In genomic region chr8:72901591-72901990, GRCm38 (mm10) we compare ENCODE assay signal across 22 mouse cellular contexts.
A peak's percentile ranks its signal among the peaks of the same experiment; 100 is the strongest.
DNase-seq lines count a peak whose midpoint lies in the region; ATAC-seq and TF ChIP-seq lines count a peak whose summit lies in the region.
"Had no signal": no experiment of that assay in that cellular context is flagged by ENCODE, and none has a peak within 500 bp of the region (broad histone marks: within the 10 kb centered on the region; RNA-seq: fewer than 3 reads in every experiment).

No protein-coding gene starts in this region.

- in situ Hi-C loops in ES-E14 (cut with MboI; ENCODE audit: low sequenced_read_pairs in 2 of 2, unreplicated experiment in 2 of 2): no loop called here

- no peaks in the 10 kb centered on the region for H3K9me3 ChIP-seq in midbrain, embryonic 14.5 days (ENCODE audit: control insufficient read depth, low read length)
- no peaks in the 10 kb centered on the region for H3K9me3 ChIP-seq in midbrain, embryonic 16.5 days (replicated peaks; ENCODE audit: control insufficient read depth, low read length, poor library complexity, severe bottlenecking)
- no peaks in the 10 kb centered on the region for H3K9me3 ChIP-seq in ES-E14 (ENCODE audit: control insufficient read depth, insufficient read depth, low read depth, low read length)
- H3K9me3 ChIP-seq: embryonic facial prominence, embryonic 10.5 days; embryonic facial prominence, embryonic 12.5 days; forebrain, embryonic 10.5 days; forebrain, embryonic 12.5 days had no signal

- H3K4me3 ChIP-seq in midbrain, embryonic 14.5 days (replicated peaks; ENCODE audit: low read depth, low read length): no peak overlapping the region
- H3K4me3 ChIP-seq in midbrain, embryonic 16.5 days (ENCODE audit: low read depth, low read length): no peak overlapping the region
- no peak overlapping the region for H3K4me3 ChIP-seq in ES-E14 (ENCODE audit: insufficient read depth in 1 of 2, low read depth in 1 of 2, low read length in 2 of 2, poor library complexity in 1 of 2, severe bottlenecking in 1 of 2)
- H3K4me3 ChIP-seq in layer of hippocampus, adult 2 months: no peak overlapping the region
- H3K4me3 ChIP-seq: embryonic facial prominence, embryonic 10.5 days; embryonic facial prominence, embryonic 12.5 days; forebrain, embryonic 10.5 days; forebrain, embryonic 12.5 days had no signal

- DNase-seq in midbrain, embryonic 14.5 days: peak; percentile 8
- DNase-seq in ES-E14 (ENCODE audit: low read depth, low spot score): no peak
- peak; percentile 96 for DNase-seq in fat pad, adult 2 months (ENCODE audit: extremely low read depth, low read depth, low spot score)
- DNase-seq in lung, postnatal 4 days: no peak
- DNase-seq in layer of hippocampus, adult 2 months (ENCODE audit: low spot score in 2 of 2): no peak
- DNase-seq: adrenal gland, adult 2 months; adrenal gland, postnatal 10 days; adrenal gland, postnatal 25 days; B cell, adult 2 months; cerebellum, adult 11-12 months; cerebellum, adult 2 months; cerebellum, adult 9-10 months; cerebellum, postnatal 10 days; cerebellum, postnatal 25 days had no signal

- H3K4me1 ChIP-seq in midbrain, embryonic 14.5 days (ENCODE audit: control insufficient read depth, insufficient read depth, low read length): no peaks in the 10 kb centered on the region
- no peaks in the 10 kb centered on the region for H3K4me1 ChIP-seq in midbrain, embryonic 16.5 days (ENCODE audit: control insufficient read depth, insufficient read depth, low read length)
- no peaks in the 10 kb centered on the region for H3K4me1 ChIP-seq in ES-E14 (ENCODE audit: control insufficient read depth in 2 of 2, insufficient read depth in 2 of 2, low read length in 2 of 2, poor library complexity in 1 of 2)
- H3K4me1 ChIP-seq: embryonic facial prominence, embryonic 10.5 days; embryonic facial prominence, embryonic 12.5 days; forebrain, embryonic 10.5 days; forebrain, embryonic 12.5 days had no signal

- H3K27ac ChIP-seq in midbrain, embryonic 14.5 days (replicated peaks; ENCODE audit: low read depth, low read length): no peak overlapping the region
- H3K27ac ChIP-seq in midbrain, embryonic 16.5 days (ENCODE audit: low read length): no peak overlapping the region
- no peak overlapping the region for H3K27ac ChIP-seq in ES-E14 (ENCODE audit: insufficient read depth, low read depth, low read length, poor library complexity, severe bottlenecking)
- no peak overlapping the region for H3K27ac ChIP-seq in layer of hippocampus, adult 2 months
- H3K27ac ChIP-seq: embryonic facial prominence, embryonic 10.5 days; embryonic facial prominence, embryonic 12.5 days; forebrain, embryonic 10.5 days; forebrain, embryonic 12.5 days had no signal

- H3K36me3 ChIP-seq in midbrain, embryonic 14.5 days (ENCODE audit: control insufficient read depth, insufficient read depth, low read length): no peaks in the 10 kb centered on the region
- no peaks in the 10 kb centered on the region for H3K36me3 ChIP-seq in midbrain, embryonic 16.5 days (ENCODE audit: control insufficient read depth, insufficient read depth, low read length)
- no peaks in the 10 kb centered on the region for H3K36me3 ChIP-seq in ES-E14 (ENCODE audit: control insufficient read depth, insufficient read depth, low read length, poor library complexity, severe bottlenecking)
- H3K36me3 ChIP-seq: embryonic facial prominence, embryonic 10.5 days; embryonic facial prominence, embryonic 12.5 days; forebrain, embryonic 10.5 days; forebrain, embryonic 12.5 days had no signal

- no peaks in the 10 kb centered on the region for H3K27me3 ChIP-seq in midbrain, embryonic 14.5 days (ENCODE audit: control insufficient read depth, insufficient read depth, low read length)
- H3K27me3 ChIP-seq in midbrain, embryonic 16.5 days (ENCODE audit: control insufficient read depth, insufficient read depth, low read depth, low read length): no peaks in the 10 kb centered on the region
- H3K27me3 ChIP-seq: embryonic facial prominence, embryonic 12.5 days; forebrain, embryonic 12.5 days had no signal

- WGBS in midbrain, embryonic 14.5 days: 86% methylated on average over 6 of the region's 6 CpGs
- WGBS in midbrain, embryonic 16.5 days: 85% methylated on average over 6 of the region's 6 CpGs

- ATAC-seq in midbrain, embryonic 14.5 days (ENCODE audit: low FRiP score, low TSS enrichment): no peak
- ATAC-seq in midbrain, embryonic 16.5 days: no peak
- ATAC-seq: CD4-positive, CD25-positive, alpha-beta regulatory T cell, adult 4 months; forebrain, embryonic 14.5 days; forebrain, embryonic 16.5 days had no signal

- no peak for TF ChIP-seq CTCF in layer of hippocampus, adult 2 months (conservative IDR thresholded peaks at IDR 0.05)

- H3K9ac ChIP-seq in midbrain, embryonic 14.5 days (replicated peaks; ENCODE audit: low read length): no peak overlapping the region
- no peak overlapping the region for H3K9ac ChIP-seq in midbrain, embryonic 16.5 days (ENCODE audit: low read depth, low read length)
- H3K9ac ChIP-seq in ES-E14 (ENCODE audit: insufficient read depth, low read depth, low read length, poor library complexity, severe bottlenecking): no peak overlapping the region
- H3K9ac ChIP-seq: embryonic facial prominence, embryonic 12.5 days; forebrain, embryonic 12.5 days had no signal

- H3K4me2 ChIP-seq in midbrain, embryonic 14.5 days (ENCODE audit: low read length): no peak overlapping the region
- no peak overlapping the region for H3K4me2 ChIP-seq in midbrain, embryonic 16.5 days (ENCODE audit: low read length)
- H3K4me2 ChIP-seq: embryonic facial prominence, embryonic 12.5 days; forebrain, embryonic 12.5 days had no signal

TF ChIP-seq in ES-E14, 5 proteins besides CTCF, POLR2A, EP300 and RAD21:
- TF ChIP-seq CHD2 (IDR thresholded peaks at IDR 0.05; ENCODE audit: low read depth, low read length) (no peak), MAFK (IDR thresholded peaks at IDR 0.05; ENCODE audit: insufficient read depth, low read depth, low read length) (no peak), ZNF384 (IDR thresholded peaks at IDR 0.05; ENCODE audit: low read depth, low read length) (0 out of 2 replicates have a peak, but pooled peaks have one; percentile 17), ZC3H11A (IDR thresholded peaks at IDR 0.05; ENCODE audit: borderline replicate concordance, low read depth, low read length) (no peak), HCFC1 (IDR thresholded peaks at IDR 0.05; ENCODE audit: borderline replicate concordance, insufficient read depth, low read length) (no peak)
TF ChIP-seq in ES-E14: peak in this region for 1.

Comparison
In these comparisons a context has a peak if more than half of its experiments do, and no peak if none do; other contexts are left out.
1. DNase-seq: peak in midbrain, embryonic 14.5 days (single experiment) and fat pad, adult 2 months (single experiment); none in ES-E14 (single experiment), lung, postnatal 4 days (0 of 2) and layer of hippocampus, adult 2 months (0 of 2).